Mouse (Mus musculus) embryo, embryonic 10.5 days (tissue): ENCODE measurements around the gene Zfp691.
A peak's percentile ranks its signal among the peaks of the same experiment; 100 is the strongest.

Experiments
- DNase-seq: peaks from one replicate; pipeline ENCODE4 v3.0.0-alpha.2; 2015; ENCODE audit warnings: low spot score

Zfp691 gene

DNA sequence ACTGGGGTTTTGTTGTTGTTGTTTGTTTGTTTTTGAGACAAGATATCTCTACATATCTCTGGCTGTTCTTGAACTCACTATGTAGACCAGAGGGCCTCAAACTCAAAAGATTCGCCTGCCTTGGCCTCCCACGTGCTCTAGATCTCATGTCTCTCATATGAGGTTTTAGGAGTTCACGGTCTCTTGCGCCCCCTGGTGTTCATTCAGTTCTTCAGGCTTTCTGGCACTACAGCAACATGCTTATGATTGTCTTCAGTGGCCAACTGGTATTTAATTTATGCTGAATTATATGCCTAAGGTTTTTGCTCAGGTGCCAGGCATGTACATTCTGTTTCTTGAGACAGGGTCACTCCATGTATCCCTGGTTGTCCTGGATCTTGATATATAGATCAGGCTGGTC is 6.3 kb downstream of the Zfp691 start:
- DNase-seq: peak; percentile 94

DNA sequence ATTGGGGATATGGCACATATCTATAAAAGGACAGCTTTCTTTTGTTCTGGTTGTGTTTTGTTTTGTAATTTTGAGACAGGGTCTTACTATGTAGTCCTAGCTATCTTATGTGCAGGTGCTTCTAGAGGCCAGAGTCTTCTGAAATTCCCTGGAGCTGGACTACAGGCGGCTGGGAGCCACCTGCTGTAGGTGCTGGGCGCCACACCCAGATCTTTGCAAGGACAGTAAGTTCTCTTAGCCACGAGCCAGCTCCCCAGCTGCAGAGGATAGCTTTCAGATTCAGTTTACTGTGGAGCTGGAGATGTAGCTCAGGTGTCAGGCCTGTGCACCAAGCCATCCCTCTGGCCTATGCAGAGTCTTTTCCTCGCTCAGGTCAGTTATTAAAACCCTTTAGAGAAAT is 6.9 kb downstream of the Zfp691 start:
- DNase-seq: no peak

DNA sequence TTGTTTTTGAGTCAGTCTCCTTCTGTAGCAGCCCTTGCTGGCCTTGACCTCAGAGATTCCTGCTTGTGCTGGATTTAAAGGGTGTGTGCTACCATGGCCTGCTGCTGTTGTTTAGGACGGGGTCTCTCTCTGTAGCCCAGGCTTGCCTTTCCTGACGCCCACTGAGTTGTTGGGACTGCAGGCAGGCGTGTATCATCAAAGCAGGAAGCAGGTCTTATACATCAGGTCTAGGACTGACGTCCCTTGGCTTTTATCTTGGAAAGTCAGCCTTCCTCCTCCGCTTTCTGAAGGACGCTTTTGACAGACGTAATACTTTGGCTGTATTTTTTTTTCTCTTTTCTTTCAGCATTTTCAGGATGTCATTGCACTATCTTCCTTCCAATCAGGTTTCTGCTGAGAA is 8.1 kb downstream of the Zfp691 start:
- DNase-seq: no peak

DNA sequence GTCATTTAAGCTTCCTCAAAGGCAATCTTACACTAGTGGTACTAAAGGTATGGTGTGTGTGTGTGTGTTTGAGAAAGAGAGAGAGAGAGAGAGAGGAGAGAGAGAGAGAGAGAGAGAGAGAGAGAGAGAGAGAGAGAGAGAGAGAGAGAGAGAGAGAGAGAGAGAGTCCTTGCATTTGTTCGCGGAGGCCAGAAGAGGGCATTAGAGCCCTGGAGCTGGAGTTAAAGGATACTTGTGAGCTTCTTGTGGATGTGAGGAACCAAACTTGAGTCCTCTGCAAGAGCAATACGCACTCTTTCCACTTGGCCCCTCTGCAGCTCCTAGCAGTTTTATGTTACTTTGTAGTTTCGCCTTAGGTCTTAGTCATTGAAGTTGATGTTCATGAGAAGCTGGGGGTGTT is 11.0 kb downstream of the Zfp691 start:
- DNase-seq: no peak

DNA sequence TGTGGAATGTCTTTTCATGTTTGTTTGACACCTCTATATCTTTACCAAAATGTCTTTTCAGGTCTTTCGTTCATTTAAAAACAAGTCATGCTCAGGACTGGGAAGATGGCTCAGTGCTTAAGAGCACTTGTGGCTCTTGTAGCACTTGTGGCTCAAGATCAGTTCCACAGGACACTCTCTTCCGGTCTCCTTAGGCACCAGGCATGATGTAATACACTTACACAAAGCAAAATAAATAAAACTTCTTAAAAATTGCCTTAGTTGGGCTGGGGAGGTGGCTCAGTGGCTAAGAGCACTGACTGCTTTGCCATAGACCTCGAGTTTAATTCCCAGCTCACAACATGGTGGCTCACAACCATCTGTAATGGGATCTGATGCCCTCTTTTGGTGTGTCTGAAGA is 12.6 kb downstream of the Zfp691 start:
- no peak for DNase-seq

DNA sequence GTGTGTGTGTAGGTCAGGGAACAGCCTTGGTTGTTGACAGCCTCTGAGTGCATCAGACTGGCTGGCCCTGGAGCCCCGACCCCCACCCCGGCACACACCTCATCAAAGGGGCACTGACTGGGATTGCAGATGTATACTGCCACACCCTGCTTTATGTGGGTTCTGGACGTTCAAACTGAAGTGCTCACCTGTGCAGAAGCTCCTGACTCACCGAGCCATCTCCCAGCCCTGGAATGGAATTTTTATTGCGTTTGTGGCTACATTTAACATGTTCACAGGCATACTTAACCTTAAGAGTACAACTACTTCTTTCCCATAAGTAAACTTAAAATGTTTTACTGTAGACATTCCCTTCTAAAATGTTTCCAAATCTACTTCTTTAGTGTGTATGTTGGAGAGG is 16.1 kb downstream of the Zfp691 start:
- DNase-seq: no peak

DNA sequence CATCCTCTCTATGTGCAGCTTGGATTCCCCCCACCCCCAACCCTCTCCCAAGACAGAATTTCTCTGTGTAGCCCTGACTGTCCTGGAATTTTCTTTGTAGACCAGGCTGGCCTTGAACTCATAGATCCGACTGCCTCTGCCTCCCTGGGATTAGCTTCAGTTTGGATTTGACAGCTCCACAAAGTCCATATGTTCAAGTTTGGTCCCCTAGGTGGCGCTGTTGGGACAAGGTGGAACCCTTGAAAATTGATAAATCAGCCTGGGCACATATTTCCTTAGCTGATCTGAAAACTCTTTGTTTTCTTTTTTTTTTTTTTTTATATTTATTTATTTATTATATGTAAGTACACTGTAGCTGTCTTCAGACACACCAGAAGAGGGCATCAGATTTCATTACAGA is 16.8 kb downstream of the Zfp691 start:
- peak; percentile 73 for DNase-seq

DNA sequence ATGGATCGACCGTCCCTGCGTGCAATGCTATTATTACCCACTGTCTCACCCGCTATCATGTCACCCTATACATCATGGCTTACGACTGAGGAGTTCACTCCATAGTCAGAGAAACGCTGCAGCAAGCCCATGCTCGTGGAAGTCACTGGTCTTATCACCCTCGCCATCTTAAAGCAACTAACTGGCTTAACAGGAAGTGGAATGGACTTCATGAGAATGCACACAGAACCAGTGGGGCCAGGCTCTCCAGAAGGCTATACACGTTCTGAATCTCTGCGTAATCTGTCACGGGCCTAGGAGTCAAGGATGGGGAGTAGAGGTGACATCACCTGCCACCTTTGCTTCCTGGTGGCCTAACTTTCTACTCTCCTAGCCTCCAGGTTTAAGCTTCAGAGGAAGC is 25.3 kb downstream of the Zfp691 start:
- no peak for DNase-seq

DNA sequence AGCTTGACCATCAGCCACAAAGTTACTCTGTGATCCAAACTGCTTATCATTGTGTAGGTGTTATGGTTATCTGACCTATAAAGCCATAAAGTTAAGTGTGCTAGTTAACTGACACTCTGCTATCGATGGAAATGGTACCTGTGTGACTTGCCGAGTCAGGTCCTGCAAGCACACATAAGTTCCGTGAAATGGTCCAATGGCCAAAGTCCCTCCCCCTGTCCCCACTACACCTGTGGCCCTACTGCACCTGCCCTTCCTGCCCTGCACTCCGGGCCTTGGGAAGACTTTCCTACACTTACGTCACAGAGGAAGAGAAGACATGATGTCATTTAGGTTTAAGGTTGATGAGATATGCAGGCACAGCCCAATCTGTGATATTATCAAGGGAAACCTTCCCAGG is 26.6 kb downstream of the Zfp691 start:
- DNase-seq: no peak

DNA sequence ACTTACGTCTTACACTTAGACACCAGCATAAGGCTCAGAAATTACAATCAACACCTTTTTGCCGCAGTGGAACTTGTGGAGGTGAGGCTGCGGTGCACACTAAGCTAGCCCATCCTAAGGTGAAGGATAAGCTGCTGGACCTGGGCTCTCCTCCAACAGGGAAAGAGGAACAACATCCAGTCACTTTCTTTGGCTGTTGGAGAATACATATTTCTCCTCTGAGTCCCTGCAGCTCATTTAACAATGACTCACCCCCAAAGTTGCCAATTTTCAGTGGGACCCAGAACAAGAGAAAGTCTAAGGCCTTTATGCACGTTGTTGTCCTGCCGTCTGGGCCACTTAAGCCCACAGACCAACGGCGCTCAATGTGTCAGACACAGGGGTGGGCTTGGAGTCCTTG is 27.2 kb downstream of the Zfp691 start:
- no peak for DNase-seq

DNA sequence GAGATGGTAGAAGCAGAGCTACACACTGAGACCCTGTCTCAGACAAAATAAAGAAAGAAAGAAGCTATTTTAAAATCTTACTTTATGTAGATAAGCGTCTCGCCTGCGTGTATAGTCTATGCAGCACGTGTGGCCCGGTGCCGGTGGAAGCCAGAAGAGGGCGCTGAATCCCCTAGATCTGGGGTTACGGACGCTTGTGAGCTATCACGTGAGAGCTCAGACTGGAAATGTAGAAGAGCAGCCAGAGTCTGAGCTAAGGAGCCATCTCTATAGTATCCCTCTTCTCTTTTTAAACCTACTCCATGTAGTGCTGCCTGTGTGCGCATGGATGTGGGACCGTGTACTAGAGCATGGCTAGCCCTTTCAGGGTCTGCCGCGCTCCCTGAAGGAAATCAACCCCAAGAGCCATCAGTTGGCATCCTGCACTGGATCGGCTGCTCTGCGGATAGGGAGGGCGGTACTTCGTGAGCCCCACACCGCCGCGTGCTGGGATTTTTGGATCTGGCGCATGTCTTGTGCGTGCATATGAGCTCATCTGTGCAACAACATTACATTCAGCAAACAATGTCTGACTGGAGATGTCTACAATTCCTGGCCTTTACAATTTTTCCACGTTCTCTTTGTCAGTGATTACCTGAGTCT is 31.6 kb downstream of the Zfp691 start:
- peak; percentile 90 for DNase-seq

DNA sequence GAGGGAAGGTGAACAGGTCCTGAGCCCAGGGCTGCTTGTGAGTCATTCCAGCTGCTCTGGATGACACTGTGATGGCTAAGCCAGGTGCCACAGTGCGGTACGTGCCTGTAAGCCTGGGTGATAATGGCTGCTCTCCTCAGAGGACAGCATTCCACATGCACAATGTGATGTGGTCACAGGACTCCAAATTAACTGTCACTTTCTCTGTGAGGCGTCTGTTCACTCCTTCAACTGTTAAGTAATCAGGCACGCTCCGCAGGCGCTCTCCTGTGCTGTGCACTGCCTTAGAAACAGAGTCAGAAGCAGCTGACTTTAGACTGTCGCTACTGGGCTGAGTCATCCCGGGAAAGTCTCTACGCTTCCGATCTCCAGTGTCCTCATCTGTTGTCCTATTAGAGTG is 32.8 kb downstream of the Zfp691 start:
- DNase-seq: peak; percentile 28

DNA sequence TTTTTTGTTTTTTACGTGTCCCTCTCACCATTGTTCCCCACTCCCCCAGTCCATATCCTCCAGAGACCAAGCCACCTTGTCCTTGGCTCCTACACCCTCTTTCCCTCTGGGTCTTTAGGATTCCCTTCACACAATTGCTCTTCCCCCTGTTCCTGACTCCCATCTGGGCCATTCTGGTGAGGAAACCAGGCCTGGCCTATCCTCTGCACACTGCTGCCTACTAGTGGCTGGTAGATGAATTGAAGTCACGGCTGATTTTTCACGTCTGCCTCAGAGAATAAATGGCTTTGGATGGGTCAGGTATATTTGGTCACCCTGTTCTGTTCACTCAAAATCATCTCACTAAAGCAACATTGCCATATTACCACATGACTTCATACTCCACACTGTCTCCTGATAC is 33.9 kb downstream of the Zfp691 start:
- DNase-seq: peak; percentile 84

DNA sequence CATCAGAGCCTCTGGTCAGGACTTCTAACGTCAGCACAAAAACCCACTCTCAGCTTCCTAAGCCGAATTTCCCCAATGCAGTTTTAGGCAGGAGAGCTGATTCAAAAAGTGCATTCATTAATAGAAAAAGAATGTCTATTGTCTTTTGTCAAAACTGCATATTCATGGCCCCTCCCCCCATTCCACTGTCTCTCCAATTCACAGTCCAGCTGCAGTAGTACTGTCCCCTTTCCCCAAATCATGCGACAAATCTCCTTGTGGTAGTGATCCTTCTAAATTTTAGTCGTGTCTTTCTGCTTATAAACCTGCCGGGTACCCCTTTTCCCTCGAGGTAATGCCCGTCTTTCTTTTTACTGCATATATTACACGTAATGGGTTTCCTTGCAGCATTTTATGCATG is 35.2 kb downstream of the Zfp691 start:
- no peak for DNase-seq

DNA sequence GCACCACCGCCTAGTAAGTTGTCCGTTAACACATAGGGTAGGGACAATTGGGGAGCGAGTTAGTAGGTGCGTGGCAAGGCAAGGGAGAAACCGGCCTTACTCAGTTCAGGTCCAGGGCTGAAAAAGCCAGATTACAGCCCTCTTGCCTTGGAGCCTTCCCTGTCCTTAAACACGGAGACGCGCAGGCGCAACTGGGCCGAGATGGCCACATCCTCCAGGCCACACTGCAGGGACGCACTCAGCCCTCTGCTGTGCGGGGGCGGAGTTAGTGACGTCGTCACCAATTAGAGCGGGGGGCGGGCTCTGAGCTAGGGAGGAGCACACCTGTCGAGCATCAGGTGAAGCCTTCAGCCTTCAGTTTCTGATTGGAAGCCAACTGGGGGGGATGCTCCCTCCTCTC is 35.8 kb downstream of the Zfp691 start:
- peak; percentile 82 for DNase-seq

DNA sequence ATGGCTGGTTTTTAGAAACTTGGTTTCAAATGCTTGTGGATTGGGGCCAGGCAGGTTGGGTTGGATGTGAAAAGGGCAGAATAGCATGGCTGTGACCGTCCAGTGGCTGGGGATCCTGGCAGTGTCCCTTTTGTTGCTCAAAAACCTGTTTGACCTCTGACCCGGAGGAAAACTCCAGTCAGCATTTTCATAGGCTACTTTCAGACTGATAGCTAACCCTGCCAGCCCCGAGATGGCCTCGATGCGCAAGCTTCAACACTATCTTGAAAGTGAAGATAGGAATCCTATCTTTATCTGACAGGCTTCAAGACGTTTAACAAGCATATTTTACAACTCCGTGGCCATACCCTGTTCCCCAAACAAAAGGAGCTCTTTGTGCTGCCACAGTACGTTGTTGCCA is 36.7 kb downstream of the Zfp691 start:
- DNase-seq: no peak

DNA sequence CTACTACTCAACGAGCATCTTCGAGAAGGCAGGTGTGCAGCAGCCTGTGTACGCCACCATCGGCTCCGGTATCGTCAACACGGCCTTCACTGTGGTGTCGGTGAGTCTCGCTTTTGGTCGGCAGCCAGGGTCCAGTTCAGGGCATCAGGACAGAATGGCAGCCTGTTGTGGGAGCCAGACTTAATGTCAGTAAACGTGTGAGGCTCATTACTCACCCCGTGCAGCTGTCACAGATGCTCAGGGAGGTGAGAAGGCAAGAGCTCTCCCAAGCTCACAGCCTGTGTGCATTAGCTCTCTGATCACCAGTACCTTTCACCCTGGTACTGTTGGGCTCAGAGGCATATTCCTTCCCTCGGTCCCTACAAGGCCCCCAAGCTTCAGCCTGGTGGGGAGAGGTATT is 40.1 kb downstream of the Zfp691 start:
- DNase-seq: no peak

DNA sequence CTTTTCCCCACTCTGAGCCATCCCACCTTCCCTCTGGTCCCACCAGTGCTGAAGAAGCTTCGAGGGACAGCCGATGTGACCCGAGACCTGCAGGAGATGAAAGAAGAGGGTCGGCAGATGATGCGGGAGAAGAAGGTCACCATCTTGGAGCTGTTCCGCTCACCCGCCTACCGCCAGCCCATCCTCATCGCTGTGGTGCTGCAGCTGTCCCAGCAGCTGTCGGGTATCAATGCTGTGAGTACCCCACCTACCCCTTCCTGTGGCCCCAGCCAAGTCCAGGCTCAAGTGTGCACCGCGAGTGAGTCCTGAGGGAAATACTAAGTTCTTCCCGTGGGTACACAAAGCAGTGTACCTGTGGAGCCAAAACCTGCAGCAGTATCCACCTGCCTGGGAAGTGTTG is 40.7 kb downstream of the Zfp691 start:
- DNase-seq: no peak

DNA sequence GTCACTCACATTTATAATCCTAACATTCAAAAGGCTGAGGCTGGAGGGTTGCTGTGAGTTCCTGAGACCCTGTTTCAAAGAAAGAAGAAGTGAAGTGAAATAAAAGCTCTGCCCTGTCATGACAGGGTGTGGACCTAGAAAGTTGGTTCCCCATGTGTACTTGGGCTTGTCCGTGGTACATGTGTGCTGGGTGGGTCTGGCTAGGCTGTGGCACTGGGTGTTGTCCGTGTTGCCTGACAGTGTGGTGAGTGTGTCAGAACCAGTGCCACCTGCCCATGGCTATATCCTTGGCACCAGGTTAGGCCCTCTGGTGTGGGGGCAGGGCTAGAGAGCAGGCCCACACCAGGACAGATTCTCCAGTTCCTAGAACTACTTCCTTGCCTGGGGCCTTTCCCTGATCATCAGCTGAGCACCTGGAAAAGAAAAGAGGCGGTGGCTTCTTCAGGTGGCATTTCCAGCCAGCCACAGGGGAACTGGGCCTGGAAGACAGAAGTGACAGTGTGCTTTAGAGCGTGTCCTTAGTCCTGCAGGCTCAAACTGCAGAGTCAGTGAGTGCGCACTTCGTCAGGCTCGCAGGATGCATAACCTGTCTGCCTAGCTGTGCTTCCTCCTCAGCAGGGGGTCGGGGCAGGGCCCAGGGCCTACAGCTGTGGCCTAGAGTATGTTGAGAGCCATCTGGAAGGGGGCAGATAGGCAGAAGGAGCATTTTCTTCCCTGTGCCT is 42.6 kb downstream of the Zfp691 start:
- no peak for DNase-seq

DNA sequence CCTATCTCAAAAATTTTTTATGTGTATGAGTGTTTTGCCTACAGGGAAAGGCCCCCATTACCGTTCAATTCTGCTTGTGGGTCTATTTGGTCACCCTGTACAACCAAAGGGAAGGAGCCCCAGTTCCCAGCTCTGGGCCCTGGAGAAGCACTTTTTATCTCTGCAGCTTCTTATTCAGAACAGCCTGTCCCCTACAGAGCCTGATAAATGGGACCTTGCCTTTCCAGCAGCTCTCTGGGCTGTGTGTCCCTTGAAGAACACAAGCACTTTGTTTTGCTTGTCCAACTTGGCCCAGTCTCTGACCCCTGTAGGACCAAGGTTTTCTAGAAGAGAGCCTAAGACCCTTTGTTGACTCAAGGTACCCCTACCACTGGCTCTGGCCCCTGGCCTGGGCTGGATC is 44.9 kb downstream of the Zfp691 start:
- DNase-seq: no peak

DNA sequence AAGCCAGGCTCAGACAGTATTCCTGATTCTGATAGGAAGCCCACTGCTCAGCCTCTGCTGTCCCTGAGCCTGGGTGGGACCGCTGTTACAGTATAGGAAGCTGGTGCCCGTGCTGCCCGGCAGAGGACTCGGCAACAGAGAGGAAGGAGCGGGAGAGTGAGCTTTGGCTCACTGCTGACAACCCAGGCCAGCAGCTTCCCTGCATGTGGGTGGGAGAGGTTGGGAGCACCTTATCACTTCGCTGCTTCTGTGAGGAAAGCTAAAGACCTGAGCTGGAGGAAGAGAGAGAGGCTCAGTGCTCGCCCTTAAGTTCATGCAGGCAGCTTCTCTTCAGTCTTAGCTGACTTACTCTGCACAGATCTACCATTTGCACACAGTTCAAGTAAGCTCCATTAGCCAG is 45.4 kb downstream of the Zfp691 start:
- no peak for DNase-seq

DNA sequence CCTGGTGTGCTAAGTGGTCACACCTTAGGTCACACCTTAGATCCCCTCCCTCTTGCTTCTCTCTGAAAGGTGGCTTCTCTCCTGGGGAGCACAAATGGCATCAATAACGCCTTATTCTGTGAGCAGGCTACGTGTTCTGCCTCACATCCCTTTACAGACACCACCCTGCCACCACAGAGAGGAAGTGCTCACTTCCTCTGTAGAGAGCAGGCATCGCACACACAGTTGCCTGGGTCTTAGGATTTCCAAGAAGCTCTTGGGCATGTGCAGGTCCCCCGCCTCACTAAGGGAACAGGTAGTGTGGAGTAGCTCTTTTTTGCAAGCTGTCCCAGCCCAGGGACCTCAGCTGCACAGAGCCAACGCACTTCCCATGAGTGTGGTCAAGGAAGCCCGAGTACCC is 46.8 kb downstream of the Zfp691 start:
- no peak for DNase-seq

DNA sequence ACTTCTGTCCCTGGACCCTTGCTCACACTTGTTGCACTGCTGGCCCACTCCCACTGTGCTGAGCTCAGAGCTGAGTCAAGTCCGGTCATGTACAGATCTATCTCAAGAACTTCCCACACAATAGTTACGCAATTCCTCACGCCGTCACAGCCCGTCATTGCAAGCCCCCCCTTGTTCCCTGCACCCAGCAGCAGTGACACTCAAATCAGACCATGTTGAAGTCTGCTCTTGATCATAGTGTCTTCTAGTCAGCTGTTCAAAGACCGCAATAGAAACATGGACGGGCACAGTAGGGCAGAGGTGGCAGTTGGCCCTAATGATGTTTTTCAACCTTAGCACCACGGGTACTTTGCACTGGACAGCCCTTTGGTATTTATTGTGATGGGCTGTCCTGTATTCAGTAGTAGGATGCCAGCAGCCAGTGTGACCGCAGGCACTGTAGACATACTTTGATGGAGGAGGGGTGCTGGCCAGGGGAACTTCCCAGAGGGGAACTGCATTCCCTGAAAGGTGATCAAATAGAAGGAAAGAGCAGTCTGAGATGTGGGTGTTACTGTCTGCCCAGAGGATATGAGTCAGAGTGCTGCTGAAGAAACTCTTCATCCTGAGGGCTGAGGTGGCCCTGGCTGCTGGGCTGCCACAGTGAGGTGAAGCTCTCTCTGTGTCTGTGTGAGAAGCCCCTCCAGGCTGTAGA is 48.3 kb downstream of the Zfp691 start:
- DNase-seq: no peak
